Mouse (Mus musculus) G1E (cell line): ENCODE measurements around the gene Ccdc106.

Experiments used
- CTCF ChIP-seq: IDR thresholded peaks from 2 replicates; pipeline ENCODE4 v1.5.1; 2012; ENCODE audit warnings: low read depth, low read length, inconsistent platforms, mixed read lengths
- GATA1 ChIP-seq: IDR thresholded peaks from 2 replicates; pipeline ENCODE4 v1.6.1; 2012; ENCODE audit warnings: borderline replicate concordance, low read length, inconsistent platforms, mixed read lengths
- POLR2AphosphoS5 ChIP-seq: IDR thresholded peaks from 2 replicates; pipeline ENCODE4 v1.6.1; 2012; ENCODE audit warnings: low read depth, low read length, inconsistent platforms; ENCODE audit not compliant: insufficient replicate concordance

GRCm38 (mm10) chr7:5021197-5021596 lies 844 bp downstream of the Ccdc106 start:
- TF ChIP-seq CTCF (no peak), POLR2AphosphoS5 (no peak), GATA1 (no peak)
